Comparison of ENCODE assay signal across 21 mouse cellular contexts in genomic region chr19:34049371-34050039, GRCm38 (mm10). TPM values are rescaled to one million over a fixed set of nuclear protein-coding genes. Genes with fewer than 3 reads are reported as not detected.
"Had no signal": no experiment of that assay in that cellular context is flagged by ENCODE, and none has a peak within 500 bp of the region (broad histone marks: within the 10 kb centered on the region; RNA-seq: fewer than 3 reads in every experiment).

No protein-coding gene starts in this region.

- H3K27me3 ChIP-seq: liver, embryonic 15.5 days; neural tube, embryonic 12.5 days had no signal

- H3K9me3 ChIP-seq: limb, embryonic 10.5 days; liver, embryonic 15.5 days; midbrain, embryonic 10.5 days; neural tube, embryonic 12.5 days had no signal

- ATAC-seq: hindbrain, postnatal 0 days had no signal

- H3K4me3 ChIP-seq: left cerebral cortex, adult 2 months; limb, embryonic 10.5 days; liver, embryonic 15.5 days; midbrain, embryonic 10.5 days; neural tube, embryonic 12.5 days had no signal

- H3K4me2 ChIP-seq: liver, embryonic 11.5 days; liver, embryonic 15.5 days; neural tube, embryonic 12.5 days had no signal

- H3K36me3 ChIP-seq: limb, embryonic 10.5 days; liver, embryonic 15.5 days; midbrain, embryonic 10.5 days; neural tube, embryonic 12.5 days had no signal

- H3K9ac ChIP-seq: liver, embryonic 15.5 days; neural tube, embryonic 12.5 days had no signal

- H3K4me1 ChIP-seq: limb, embryonic 10.5 days; liver, embryonic 15.5 days; midbrain, embryonic 10.5 days; neural tube, embryonic 12.5 days had no signal

- DNase-seq: kidney, adult 18-20 months; midbrain, embryonic 14.5 days; thymus, postnatal 4 days had no signal

- H3K27ac ChIP-seq: hindbrain, postnatal 0 days; left cerebral cortex, adult 2 months; limb, embryonic 10.5 days; liver, embryonic 15.5 days; midbrain, embryonic 10.5 days; neural tube, embryonic 12.5 days; stomach, postnatal 0 days had no signal

RNA-seq across cellular contexts. Expression of gene Lipn, which starts 17.7 kb away (rescaled TPM):
- total RNA-seq: hindbrain, postnatal 0 days; layer of hippocampus, adult 8-10 months; layer of hippocampus, postnatal 14 days; left cerebral cortex, adult 2 months; left cerebral cortex, postnatal 14 days; megakaryocyte, adult 5-6 weeks; monocyte, adult 5-6 weeks; neutrophil, adult 5-6 weeks had no signal
- polyA plus RNA-seq: hindbrain, postnatal 0 days; large intestine, adult 2 months; limb, embryonic 10.5 days; limb, embryonic 14.5 days; liver, embryonic 11.5 days; liver, embryonic 15.5 days; lung, embryonic 16.5 days; midbrain, embryonic 10.5 days; midbrain, embryonic 14.5 days; neural tube, embryonic 12.5 days had no signal

RNA-seq across cellular contexts. Expression of gene Lipk, which starts 41.4 kb away (rescaled TPM):
- total RNA-seq: hindbrain, postnatal 0 days; layer of hippocampus, adult 8-10 months; layer of hippocampus, postnatal 14 days; left cerebral cortex, adult 2 months; left cerebral cortex, postnatal 14 days; megakaryocyte, adult 5-6 weeks; monocyte, adult 5-6 weeks; neutrophil, adult 5-6 weeks had no signal
- polyA plus RNA-seq: intestine, embryonic 14.5 days; limb, embryonic 10.5 days; liver, embryonic 11.5 days; liver, embryonic 15.5 days; lung, embryonic 16.5 days; midbrain, embryonic 10.5 days; midbrain, embryonic 14.5 days; neural tube, embryonic 12.5 days had no signal

RNA-seq across cellular contexts. Expression of gene Lipm, which starts 51.2 kb away (rescaled TPM):
- total RNA-seq: megakaryocyte, adult 5-6 weeks; monocyte, adult 5-6 weeks; neutrophil, adult 5-6 weeks had no signal
- polyA plus RNA-seq: hindbrain, postnatal 0 days; intestine, embryonic 14.5 days; large intestine, adult 2 months; limb, embryonic 10.5 days; liver, embryonic 11.5 days; liver, embryonic 15.5 days; midbrain, embryonic 10.5 days; midbrain, embryonic 14.5 days; neural tube, embryonic 12.5 days had no signal
